Comparison of ENCODE assay signal across 29 mouse cellular contexts in the genomic region with DNA sequence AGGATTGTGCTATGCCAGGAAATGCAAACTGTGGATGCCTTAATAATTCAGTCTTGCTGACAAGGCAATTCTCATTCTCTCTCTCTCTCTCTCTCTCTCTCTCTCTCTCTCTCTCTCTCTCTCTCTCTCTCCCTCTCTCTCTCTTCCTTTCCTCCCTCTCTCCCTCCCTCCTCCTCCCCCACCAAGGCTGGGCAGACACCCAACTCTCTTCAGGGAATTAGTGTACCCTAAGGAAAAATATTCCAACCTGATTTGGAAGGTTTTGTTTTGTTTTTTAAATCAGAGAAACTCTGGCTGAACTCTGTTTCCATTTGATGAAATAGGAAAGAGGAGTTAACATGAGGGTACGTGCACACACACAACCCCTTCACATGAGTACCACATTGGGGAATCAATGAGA. TPM values are rescaled to one million over a fixed set of nuclear protein-coding genes. Genes with fewer than 3 reads are reported as not detected.
DNase-seq lines count a peak whose midpoint lies in the region; TF ChIP-seq lines count a peak whose summit lies in the region.
"Had no signal": no experiment of that assay in that cellular context is flagged by ENCODE, and none has a peak within 500 bp of the region (broad histone marks: within the 10 kb centered on the region; RNA-seq: fewer than 3 reads in every experiment).

No protein-coding gene starts in this region.

- no peak overlapping the region for H3K4me3 ChIP-seq in olfactory bulb, adult 2 months (ENCODE audit: insufficient read depth, low read depth, low read length)
- H3K4me3 ChIP-seq: embryonic facial prominence, embryonic 10.5 days; embryonic facial prominence, embryonic 15.5 days; forebrain, embryonic 13.5 days; hindbrain, embryonic 13.5 days; left cerebral cortex, adult 2 months; limb, embryonic 12.5 days; liver, embryonic 15.5 days; midbrain, embryonic 10.5 days; neural tube, embryonic 13.5 days; stomach, embryonic 15.5 days had no signal

- 49% methylated on average over 1 of the region's 1 CpGs for WGBS in olfactory bulb, adult 2 months

- peak; percentile 13 for DNase-seq in adrenal gland, postnatal 10 days
- DNase-seq in adrenal gland, postnatal 25 days: no peak
- DNase-seq in kidney, postnatal 4 days: peak; percentile 16 to 23
- DNase-seq in kidney, adult 9 months: no peak
- peak; percentile 51 for DNase-seq in testis, postnatal 10 days (ENCODE audit: low spot score)
- no peak for DNase-seq in testis, postnatal 14 days (ENCODE audit: low spot score)
- no peak for DNase-seq in embryo, embryonic 10 days (ENCODE audit: low spot score)
- DNase-seq: gastrocnemius, postnatal 14 days; kidney, adult 11 months; thymus, adult 18-20 months; thymus, postnatal 25 days had no signal

- H3K4me1 ChIP-seq in olfactory bulb, adult 2 months (ENCODE audit: control insufficient read depth, insufficient read depth, low read length): peaks cover 42% of the 10 kb centered on the region
- H3K4me1 ChIP-seq: liver, embryonic 15.5 days; stomach, embryonic 15.5 days had no signal

- no peak for TF ChIP-seq CTCF in olfactory bulb, adult 2 months (IDR thresholded peaks at IDR 0.05; ENCODE audit: insufficient read depth, low read depth, low read length)

- peak overlapping the region; percentile 69 for H3K27ac ChIP-seq in olfactory bulb, adult 2 months (ENCODE audit: insufficient read depth, low read depth, low read length)
- H3K27ac ChIP-seq: embryonic facial prominence, embryonic 15.5 days; forebrain, embryonic 13.5 days; hindbrain, embryonic 13.5 days; limb, embryonic 12.5 days; liver, embryonic 15.5 days; midbrain, embryonic 10.5 days; neural tube, embryonic 13.5 days; stomach, embryonic 15.5 days had no signal

- no peak for TF ChIP-seq POLR2A in olfactory bulb, adult 2 months (IDR thresholded peaks at IDR 0.05; ENCODE audit: insufficient read depth, low read depth, low read length)

RNA-seq across cellular contexts. Expression of gene Syt6, which starts 26.5 kb away (rescaled TPM):
- total RNA-seq in adrenal gland, postnatal 10 days (2021): under 1 TPM in 1 of 2 experiments, not detected in 1; 0.12 TPM
- not detected in 2 replicates for total RNA-seq in adrenal gland, postnatal 25 days (2021)
- polyA plus RNA-seq in olfactory bulb, adult 2 months (2012; ENCODE audit: insufficient read depth, insufficient read length, low replicate concordance, missing spikeins): 104 and 138 TPM in 2 replicates
- total RNA-seq: adrenal gland, postnatal 36 days; gastrocnemius, postnatal 14 days; granulocyte monocyte progenitor cell, adult 5-6 weeks; heart, postnatal 14 days; liver, adult 2 months had no signal
- polyA plus RNA-seq: activated CD4-positive, CD25-positive, alpha-beta regulatory T cell, adult 4 months; liver, adult 2 months had no signal

RNA-seq across cellular contexts. Expression of gene Atg4a-ps, which starts 44.3 kb away (rescaled TPM):
- total RNA-seq in adrenal gland, postnatal 10 days (2021): 1 to 10 TPM in 1 of 2 experiments, under 1 TPM in 1; 0.39 to 2.0 TPM
- total RNA-seq in adrenal gland, postnatal 25 days (2021): 2.1 and 2.6 TPM in 2 replicates
- not detected in 2 replicates for polyA plus RNA-seq in olfactory bulb, adult 2 months (2012; ENCODE audit: insufficient read depth, insufficient read length, low replicate concordance, missing spikeins)
- total RNA-seq: midbrain, postnatal 0 days had no signal
- polyA plus RNA-seq: heart, embryonic 14.5 days; liver, adult 2 months; midbrain, postnatal 0 days had no signal

Comparison
In these comparisons a context has a peak if more than half of its experiments do, and no peak if none do; other contexts are left out.
1. DNase-seq: peak in adrenal gland, postnatal 10 days (single experiment), kidney, postnatal 4 days (2 of 2) and testis, postnatal 10 days (single experiment); none in adrenal gland, postnatal 25 days (single experiment), kidney, adult 9 months (single experiment), testis, postnatal 14 days (single experiment) and embryo, embryonic 10 days (single experiment).